Mouse (Mus musculus): ENCODE measurements around the gene Neu3. TPM values are rescaled to one million over a fixed set of nuclear protein-coding genes. Genes with fewer than 3 reads are reported as not detected.

Neu3 gene
- total RNA-seq (2014; fragmentation: Nextera tagmentation) (5.9 and 9.0 TPM in 2 replicates), total RNA-seq (2017) (5.9 and 7.2 TPM in 2 replicates), polyA plus RNA-seq (2012) (6.6 and 6.8 TPM in 2 replicates)

- no peak for TF ChIP-seq GATA1 (IDR thresholded peaks at IDR 0.05; ENCODE audit: borderline replicate concordance, low read length)
- TF ChIP-seq CTCF (IDR thresholded peaks at IDR 0.05; ENCODE audit: low read depth, low read length), result no peak
- TF ChIP-seq TAL1 (conservative IDR thresholded peaks at IDR 0.05; ENCODE audit: low read depth, low read length), result no peak
- TF ChIP-seq GATA2 (IDR thresholded peaks at IDR 0.05; ENCODE audit: borderline replicate concordance, low read depth, low read length), result no peak
- TF ChIP-seq POLR2AphosphoS5 (IDR thresholded peaks at IDR 0.05; ENCODE audit: insufficient replicate concordance, low read depth, low read length), result no peak
- peaks cover 57% of the 10 kb centered on the region for H3K4me1 ChIP-seq (ENCODE audit: insufficient read depth, low read depth, low read length)
- H3K27me3 ChIP-seq (ENCODE audit: insufficient read depth, low read length), result no peaks in the 10 kb centered on the region
- H3K9me3 ChIP-seq (replicated peaks), result no peaks in the 10 kb centered on the region
- H3K4me3 ChIP-seq (ENCODE audit: low read depth, low read length), result peak within 1 kb of the TSS; percentile 76
- peaks cover 13% of the 10 kb centered on the region for H3K36me3 ChIP-seq (replicated peaks)
- DNase-seq (ENCODE audit: low spot score) (peak; percentile 81), ATAC-seq (ENCODE audit: extremely low read depth, insufficient number of reproducible peaks, low FRiP score, poor library complexity, severe bottlenecking) (peak; percentile 84)
These were observed at the start of gene Neu3 for GRCm38 (mm10) chr7:99828083-99828570. Neu3 (minus strand) TSS chr7:99828417.

- DNase-seq (ENCODE audit: low spot score), result peak; percentile 71
These were observed 48.1 kb upstream of the Neu3 start for GRCm38 (mm10) chr7:99876345-99876744.

GRCm38 (mm10) chr7:99875891-99876290, 47.7 kb upstream of the Neu3 start:
- no peak for ATAC-seq (ENCODE audit: extremely low read depth, insufficient number of reproducible peaks, low FRiP score, poor library complexity, severe bottlenecking)
- Histone ChIP-seq H3K4me3 (ENCODE audit: low read depth, low read length) (no peak overlapping the region), H3K4me1 (ENCODE audit: insufficient read depth, low read depth, low read length) (peaks cover 11% of the 10 kb centered on the region; the same call in 1 of the 2 replicates), H3K36me3 (replicated peaks) (no peaks in the 10 kb centered on the region), H3K27me3 (ENCODE audit: insufficient read depth, low read length) (peaks cover 25% of the 10 kb centered on the region), H3K9me3 (replicated peaks) (no peaks in the 10 kb centered on the region)
- TF ChIP-seq GATA1 (IDR thresholded peaks at IDR 0.05; ENCODE audit: borderline replicate concordance, low read length) (no peak), TAL1 (conservative IDR thresholded peaks at IDR 0.05; ENCODE audit: low read depth, low read length) (no peak), GATA2 (IDR thresholded peaks at IDR 0.05; ENCODE audit: borderline replicate concordance, low read depth, low read length) (no peak), CTCF (IDR thresholded peaks at IDR 0.05; ENCODE audit: low read depth, low read length) (no peak), POLR2AphosphoS5 (IDR thresholded peaks at IDR 0.05; ENCODE audit: insufficient replicate concordance, low read depth, low read length) (no peak)
- DNase-seq (ENCODE audit: low spot score), result no peak

More at GRCm38 (mm10) chr7:99876345-99876744, 48.1 kb upstream of the Neu3 start:
- Histone ChIP-seq H3K27me3 (ENCODE audit: insufficient read depth, low read length) (peaks cover 25% of the 10 kb centered on the region), H3K4me1 (ENCODE audit: insufficient read depth, low read depth, low read length) (peaks cover 11% of the 10 kb centered on the region; the same call in 1 of the 2 replicates), H3K36me3 (replicated peaks) (no peaks in the 10 kb centered on the region), H3K4me3 (ENCODE audit: low read depth, low read length) (no peak overlapping the region), H3K9me3 (replicated peaks) (no peaks in the 10 kb centered on the region)
- no peak for ATAC-seq (ENCODE audit: extremely low read depth, insufficient number of reproducible peaks, low FRiP score, poor library complexity, severe bottlenecking)
- no peak for TF ChIP-seq POLR2AphosphoS5 (IDR thresholded peaks at IDR 0.05; ENCODE audit: insufficient replicate concordance, low read depth, low read length)
- TF ChIP-seq CTCF (IDR thresholded peaks at IDR 0.05; ENCODE audit: low read depth, low read length), result peak; percentile 73
- no peak for TF ChIP-seq GATA1 (IDR thresholded peaks at IDR 0.05; ENCODE audit: borderline replicate concordance, low read length)

- TF ChIP-seq CTCF (IDR thresholded peaks at IDR 0.05; ENCODE audit: low read depth, low read length), result no peak
- TF ChIP-seq GATA2 (IDR thresholded peaks at IDR 0.05; ENCODE audit: borderline replicate concordance, low read depth, low read length), result no peak
- TF ChIP-seq GATA1 (IDR thresholded peaks at IDR 0.05; ENCODE audit: borderline replicate concordance, low read length), result no peak
- TF ChIP-seq TAL1 (conservative IDR thresholded peaks at IDR 0.05; ENCODE audit: low read depth, low read length), result no peak
- TF ChIP-seq POLR2AphosphoS5 (IDR thresholded peaks at IDR 0.05; ENCODE audit: insufficient replicate concordance, low read depth, low read length), result no peak
- ATAC-seq (ENCODE audit: extremely low read depth, insufficient number of reproducible peaks, low FRiP score, poor library complexity, severe bottlenecking) (no peak), DNase-seq (ENCODE audit: low spot score) (no peak)
- Histone ChIP-seq H3K36me3 (replicated peaks) (no peaks in the 10 kb centered on the region), H3K9me3 (replicated peaks) (no peaks in the 10 kb centered on the region), H3K27me3 (ENCODE audit: insufficient read depth, low read length) (peaks cover 20% of the 10 kb centered on the region), H3K4me1 (ENCODE audit: insufficient read depth, low read depth, low read length) (peaks cover 17% of the 10 kb centered on the region), H3K4me3 (ENCODE audit: low read depth, low read length) (no peak overlapping the region)
These were observed 45.7 kb upstream of the Neu3 start for GRCm38 (mm10) chr7:99873965-99874364.

GRCm38 (mm10) chr7:99869296-99869695, 41.1 kb upstream of the Neu3 start:
- TF ChIP-seq GATA2 (IDR thresholded peaks at IDR 0.05; ENCODE audit: borderline replicate concordance, low read depth, low read length) (no peak), GATA1 (IDR thresholded peaks at IDR 0.05; ENCODE audit: borderline replicate concordance, low read length) (no peak), POLR2AphosphoS5 (IDR thresholded peaks at IDR 0.05; ENCODE audit: insufficient replicate concordance, low read depth, low read length) (no peak), CTCF (IDR thresholded peaks at IDR 0.05; ENCODE audit: low read depth, low read length) (no peak), TAL1 (conservative IDR thresholded peaks at IDR 0.05; ENCODE audit: low read depth, low read length) (no peak)
- Histone ChIP-seq H3K27me3 (ENCODE audit: insufficient read depth, low read length) (peaks cover 36% of the 10 kb centered on the region), H3K9me3 (replicated peaks) (no peaks in the 10 kb centered on the region), H3K4me1 (ENCODE audit: insufficient read depth, low read depth, low read length) (peaks cover 20% of the 10 kb centered on the region), H3K36me3 (replicated peaks) (no peaks in the 10 kb centered on the region), H3K4me3 (ENCODE audit: low read depth, low read length) (no peak overlapping the region)
- ATAC-seq (ENCODE audit: extremely low read depth, insufficient number of reproducible peaks, low FRiP score, poor library complexity, severe bottlenecking), result no peak
- DNase-seq (ENCODE audit: low spot score), result no peak

- Histone ChIP-seq H3K36me3 (replicated peaks) (no peaks in the 10 kb centered on the region), H3K4me3 (ENCODE audit: low read depth, low read length) (no peak overlapping the region), H3K27me3 (ENCODE audit: insufficient read depth, low read length) (peaks cover 59% of the 10 kb centered on the region), H3K4me1 (ENCODE audit: insufficient read depth, low read depth, low read length) (peaks cover 15% of the 10 kb centered on the region), H3K9me3 (replicated peaks) (no peaks in the 10 kb centered on the region)
- peak; percentile 11 for DNase-seq (ENCODE audit: low spot score)
- TF ChIP-seq GATA2 (IDR thresholded peaks at IDR 0.05; ENCODE audit: borderline replicate concordance, low read depth, low read length), result no peak
- TF ChIP-seq GATA1 (IDR thresholded peaks at IDR 0.05; ENCODE audit: borderline replicate concordance, low read length), result no peak
- TF ChIP-seq CTCF (IDR thresholded peaks at IDR 0.05; ENCODE audit: low read depth, low read length), result no peak
- no peak for TF ChIP-seq POLR2AphosphoS5 (IDR thresholded peaks at IDR 0.05; ENCODE audit: insufficient replicate concordance, low read depth, low read length)
- no peak for TF ChIP-seq TAL1 (conservative IDR thresholded peaks at IDR 0.05; ENCODE audit: low read depth, low read length)
- ATAC-seq (ENCODE audit: extremely low read depth, insufficient number of reproducible peaks, low FRiP score, poor library complexity, severe bottlenecking), result no peak
These were observed 37.0 kb upstream of the Neu3 start for GRCm38 (mm10) chr7:99865219-99865618.

Data from G1E (cell line).